Mouse (Mus musculus) cerebellum, adult 2 months (tissue): ENCODE data around the gene Srgap1. TPM values are rescaled to one million over a fixed set of nuclear protein-coding genes. Genes with fewer than 3 reads are reported as not detected.

Experiments
- DNase-seq, 2 experiments: peaks; one replicate each; pipeline ENCODE4 v3.0.0; 2021
- H3K27ac ChIP-seq: fragments of 200-500 bp; 2 replicates; pipeline ENCODE4 v1.5.1; 2012; ENCODE audit warnings: low read length, control low read depth, inconsistent platforms; ENCODE audit not compliant: insufficient read depth
- H3K27me3 ChIP-seq: fragments of 200-500 bp; 2 replicates; pipeline ENCODE4 v1.6.1; 2012; ENCODE audit warnings: inconsistent platforms, mild to moderate bottlenecking, low read length, moderate library complexity; ENCODE audit not compliant: control insufficient read depth, insufficient read depth
- H3K4me1 ChIP-seq: fragments of 200-500 bp; 2 replicates; pipeline ENCODE4 v1.6.1; 2011; ENCODE audit warnings: low read length; ENCODE audit not compliant: control insufficient read depth, insufficient read depth
- H3K4me3 ChIP-seq: fragments of 200-500 bp; replicated peaks from 2 replicates; pipeline ENCODE3; 2011; ENCODE audit warnings: mild to moderate bottlenecking, low read depth, low read length, control low read depth; ENCODE audit not compliant: insufficient read depth
- CTCF ChIP-seq: fragments of 200-500 bp; IDR thresholded peaks from 2 replicates; pipeline ENCODE4 v1.5.1; 2011; ENCODE audit warnings: low read depth, mild to moderate bottlenecking, control low read depth, low read length, moderate library complexity, borderline replicate concordance; ENCODE audit not compliant: insufficient read depth
- POLR2A ChIP-seq: fragments of 200-500 bp; IDR thresholded peaks from 2 replicates; pipeline ENCODE4 v1.6.1; 2011; ENCODE audit warnings: low read length, control low read depth, borderline replicate concordance; ENCODE audit not compliant: insufficient read depth
- WGBS: fragments of 180-500 bp; shearing (Covaris S2); methylation state at CpG from one replicate; pipeline ENCODE4 v1.1.7; 2018; 5-methylcytosine and 5-hydroxymethylcytosine counted together
- polyA plus RNA-seq: library from polyadenylated mRNA; depleted of rRNA; stranded (reverse); fragments of >200 nt; gene quantifications from 2 replicates; pipeline ENCODE4 v1.2.3, GENCODE M21; 2012

Gene Srgap1
- polyA plus RNA-seq, 1 experiment, result 18.5 TPM

DNA sequence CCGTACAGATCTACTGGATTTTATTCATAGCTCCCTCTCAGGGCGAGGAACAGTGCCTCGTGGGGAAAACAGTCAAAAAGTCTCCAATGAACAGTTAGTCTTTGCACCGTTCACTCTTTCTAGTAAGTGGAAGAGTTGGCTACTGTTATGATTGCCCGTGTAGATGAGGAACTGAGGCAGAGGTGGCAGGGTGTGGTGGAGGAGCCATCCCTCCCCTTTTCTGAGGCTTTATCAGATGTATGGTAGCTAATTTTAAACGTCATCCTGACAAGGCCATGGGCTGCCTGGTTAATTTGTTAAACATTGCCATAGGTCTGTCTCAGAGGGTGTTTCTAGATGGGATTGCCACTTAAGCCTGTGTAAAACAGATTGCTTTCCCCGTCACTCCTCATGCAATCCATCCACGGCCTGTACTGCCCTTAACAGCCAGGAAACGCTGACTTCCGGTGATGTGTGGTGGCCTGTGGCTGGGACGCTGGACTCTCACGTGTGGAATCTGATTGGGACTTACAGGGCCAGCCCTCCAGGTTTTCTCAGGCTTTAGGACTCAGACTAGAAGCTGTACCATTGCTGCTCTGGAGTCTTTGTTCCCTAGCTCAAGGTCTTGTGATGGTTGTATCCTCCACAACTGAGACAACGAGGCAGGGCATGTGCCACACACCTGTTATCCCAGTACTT lies 155.6 kb downstream of the Srgap1 start:
- no peak for DNase-seq
- Histone ChIP-seq H3K27me3 (no peaks in the 10 kb centered on the region; the same call in 1 of the 2 replicates), H3K4me3 (no peak overlapping the region), H3K27ac (no peak overlapping the region), H3K4me1 (no peaks in the 10 kb centered on the region)
- TF ChIP-seq POLR2A (no peak), CTCF (no peak)
- WGBS, result 86% methylated on average over 13 of the region's 13 CpGs

DNA sequence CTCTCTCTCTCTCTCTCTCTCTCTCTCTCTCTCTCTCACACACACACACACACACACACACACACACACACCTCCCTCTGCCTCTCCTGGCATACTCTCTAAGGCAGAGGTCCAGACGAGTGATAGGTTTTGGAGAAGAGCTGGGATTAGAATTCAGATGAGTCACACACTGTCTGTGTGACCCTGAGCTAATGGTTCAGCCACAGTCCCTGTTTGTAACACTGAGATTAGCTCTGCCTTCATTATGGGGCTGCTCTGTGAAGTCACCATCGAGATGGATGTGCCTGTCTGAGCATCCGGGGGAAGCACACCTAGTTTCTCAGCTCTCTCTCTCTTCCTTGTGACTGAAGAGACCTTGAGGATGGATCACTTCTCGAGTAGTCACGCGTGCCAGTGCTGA lies 157.1 kb downstream of the Srgap1 start:
- no peak overlapping the region for H3K4me3 ChIP-seq
- DNase-seq, result no peak
- H3K27ac ChIP-seq, result no peak overlapping the region
- no peaks in the 10 kb centered on the region; the same call in 1 of the 2 replicates for H3K27me3 ChIP-seq
- no peaks in the 10 kb centered on the region for H3K4me1 ChIP-seq
- TF ChIP-seq CTCF (no peak), POLR2A (no peak)
- WGBS, result 59% methylated on average over 6 of the region's 6 CpGs

DNA sequence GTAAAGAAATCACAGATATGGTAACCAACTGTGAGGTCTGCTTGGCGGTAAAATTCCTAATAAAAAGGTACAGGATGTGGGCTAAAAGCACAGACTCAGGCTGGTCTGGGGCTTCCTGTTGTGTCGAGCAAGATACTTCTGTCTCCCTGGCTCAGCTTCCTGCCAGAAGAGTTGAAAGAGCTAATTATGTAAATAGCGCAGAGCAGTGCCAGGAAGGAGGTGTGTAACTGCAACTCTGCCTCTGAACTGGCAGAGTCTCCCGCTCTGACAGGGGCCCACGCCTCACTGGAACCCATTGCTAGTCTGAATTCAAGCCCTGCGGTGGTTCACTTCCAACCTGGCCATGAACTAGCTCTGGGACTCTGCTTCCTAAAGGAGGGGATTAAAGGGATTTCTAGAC lies 160.3 kb downstream of the Srgap1 start:
- Histone ChIP-seq H3K27ac (no peak overlapping the region), H3K4me1 (no peaks in the 10 kb centered on the region), H3K4me3 (no peak overlapping the region), H3K27me3 (no peaks in the 10 kb centered on the region; the same call in 1 of the 2 replicates)
- DNase-seq, result peak in 1 of 2 experiments; percentile 16
- TF ChIP-seq POLR2A, result no peak
- TF ChIP-seq CTCF, result no peak
- 4% methylated on average over 6 of the region's 6 CpGs for WGBS

DNA sequence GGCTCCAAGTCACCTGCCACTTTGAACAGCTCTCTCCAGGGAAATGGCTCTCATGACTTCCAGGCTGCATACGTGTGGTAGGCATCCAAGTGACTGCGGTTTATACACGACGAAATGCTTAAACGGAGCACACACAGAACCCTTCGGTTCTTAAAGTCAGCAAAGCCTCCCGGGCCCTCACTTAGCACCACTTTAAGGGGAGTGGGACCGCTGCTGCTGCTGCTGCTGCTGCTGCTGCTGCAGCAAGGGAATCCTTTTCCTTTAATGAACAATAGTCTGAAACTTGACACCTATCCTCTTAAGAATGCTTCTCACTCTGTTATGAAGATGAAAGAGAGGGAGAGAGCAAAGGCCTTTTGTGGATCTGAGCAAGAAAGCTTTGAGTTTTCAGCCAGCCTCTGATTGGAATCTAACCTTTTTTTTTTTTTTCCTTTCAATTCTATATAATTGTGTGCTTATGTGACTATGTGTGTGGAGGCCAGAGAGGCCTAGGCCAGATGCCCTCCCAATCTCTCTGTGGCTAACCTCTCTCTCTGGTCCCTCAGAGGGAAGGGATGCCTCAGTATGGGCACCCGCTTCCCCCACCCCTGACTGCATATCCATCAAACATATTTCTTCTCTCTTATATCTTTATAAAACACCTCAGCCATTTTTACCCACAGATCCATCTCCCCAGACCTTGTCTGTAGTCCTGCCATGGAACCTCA lies 161.4 kb downstream of the Srgap1 start:
- TF ChIP-seq CTCF (no peak), POLR2A (no peak)
- 67% methylated on average over 9 of the region's 9 CpGs for WGBS
- no peaks in the 10 kb centered on the region; the same call in 1 of the 2 replicates for H3K27me3 ChIP-seq
- no peaks in the 10 kb centered on the region for H3K4me1 ChIP-seq
- no peak overlapping the region for H3K27ac ChIP-seq
- DNase-seq, result no peak
- no peak overlapping the region for H3K4me3 ChIP-seq

DNA sequence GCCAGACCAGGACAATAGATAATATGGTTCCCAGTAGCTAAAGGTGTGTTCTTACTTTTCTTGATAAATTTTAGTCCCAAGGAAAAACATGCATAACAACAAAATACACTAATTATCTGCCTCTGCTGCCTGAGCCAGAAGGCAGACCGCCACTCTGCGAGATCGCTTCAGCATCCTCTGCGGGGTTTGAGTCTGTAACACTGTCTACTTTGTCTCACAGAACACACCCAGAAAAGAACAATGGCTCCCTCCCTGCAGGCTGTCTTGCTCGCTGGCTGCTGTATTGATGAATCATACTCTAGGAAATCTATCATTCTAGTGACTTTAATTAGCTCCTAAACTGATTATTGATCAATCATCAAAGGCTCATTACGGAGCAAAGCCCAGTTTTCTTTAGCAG lies 164.7 kb downstream of the Srgap1 start:
- TF ChIP-seq CTCF (no peak), POLR2A (no peak)
- DNase-seq, result no peak
- Histone ChIP-seq H3K27me3 (no peaks in the 10 kb centered on the region), H3K27ac (0 out of 2 replicates have a peak overlapping the region, but pooled peaks have one; percentile 23), H3K4me3 (no peak overlapping the region), H3K4me1 (no peaks in the 10 kb centered on the region)
- 46% methylated on average over 6 of the region's 6 CpGs for WGBS

DNA sequence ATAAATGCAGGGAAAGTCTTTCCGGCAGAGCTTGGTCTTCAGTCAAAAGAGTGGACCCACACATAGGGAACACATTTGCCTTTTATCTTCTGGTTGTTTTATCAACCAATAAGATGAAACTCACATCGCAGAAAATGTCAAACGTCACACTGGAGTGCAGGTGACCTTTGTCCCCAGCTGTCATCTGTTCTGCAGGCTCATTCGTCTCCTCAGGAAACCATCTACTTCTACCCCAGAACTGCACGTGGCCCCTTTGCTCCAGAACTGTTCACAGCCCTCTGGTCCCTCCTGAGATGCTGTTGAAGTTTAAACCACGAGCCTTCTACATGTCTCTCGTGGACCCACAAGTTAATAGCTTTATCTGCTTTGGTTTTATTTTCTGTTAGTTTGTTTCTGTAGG lies 168.3 kb downstream of the Srgap1 start:
- no peak for DNase-seq
- H3K27ac ChIP-seq, result no peak overlapping the region
- WGBS, result 49% methylated on average over 7 of the region's 7 CpGs
- H3K27me3 ChIP-seq, result no peaks in the 10 kb centered on the region
- TF ChIP-seq POLR2A, result no peak
- TF ChIP-seq CTCF, result no peak
- no peak overlapping the region for H3K4me3 ChIP-seq
- H3K4me1 ChIP-seq, result no peaks in the 10 kb centered on the region

DNA sequence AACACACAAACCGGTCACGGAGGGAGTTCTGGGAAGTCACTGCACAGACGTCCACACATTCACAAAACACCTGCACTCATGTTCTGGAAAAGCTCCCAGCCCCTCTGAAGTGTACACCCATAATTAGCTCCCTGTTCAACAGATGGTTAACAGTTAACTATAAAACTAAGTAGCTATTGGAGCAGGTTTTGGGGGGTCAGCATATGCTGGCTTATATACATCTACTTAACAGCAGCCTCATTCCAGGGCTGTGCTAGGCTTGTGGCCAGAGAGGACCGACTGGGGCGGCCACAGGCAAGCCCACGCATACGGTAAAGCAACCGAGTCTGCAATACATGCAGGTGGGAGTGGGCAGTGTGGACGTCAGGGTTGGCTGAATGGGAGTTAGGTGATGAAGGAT lies 169.2 kb downstream of the Srgap1 start:
- H3K4me3 ChIP-seq, result no peak overlapping the region
- no peak for DNase-seq
- 75% methylated on average over 9 of the region's 9 CpGs for WGBS
- TF ChIP-seq CTCF, result no peak
- no peak for TF ChIP-seq POLR2A
- H3K4me1 ChIP-seq, result no peaks in the 10 kb centered on the region
- H3K27me3 ChIP-seq, result no peaks in the 10 kb centered on the region
- H3K27ac ChIP-seq, result no peak overlapping the region

DNA sequence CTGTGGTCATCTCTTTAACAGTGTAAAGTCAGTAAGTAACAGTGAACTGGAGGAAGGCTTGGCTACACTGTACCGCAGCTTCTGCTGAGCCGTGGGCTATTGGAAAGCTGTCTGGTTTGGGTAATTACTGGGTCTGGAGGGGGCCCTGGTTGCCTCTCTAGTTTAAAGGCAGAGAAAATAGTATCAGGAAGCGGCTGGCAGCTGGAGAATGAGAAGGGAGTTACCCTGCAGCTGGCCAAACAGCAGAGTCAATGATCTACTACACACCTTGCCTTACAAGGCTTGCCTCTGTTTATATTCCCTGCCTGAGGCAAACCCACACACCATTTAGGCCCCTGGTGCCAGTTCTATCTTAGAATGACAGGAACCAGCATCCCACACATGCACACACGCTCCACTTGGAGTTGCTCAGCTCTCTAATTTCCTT lies 174.0 kb downstream of the Srgap1 start:
- Histone ChIP-seq H3K4me3 (no peak overlapping the region), H3K4me1 (no peaks in the 10 kb centered on the region), H3K27me3 (no peaks in the 10 kb centered on the region), H3K27ac (no peak overlapping the region)
- 72% methylated on average over 4 of the region's 4 CpGs for WGBS
- no peak for DNase-seq
- TF ChIP-seq POLR2A, result no peak
- TF ChIP-seq CTCF, result no peak
